Mouse (Mus musculus) G1E (cell line): ENCODE measurements at regions not wholly inside any gene's neighbourhood (a gene's known extent, or its start where the extent isn't known, plus 50 kb on each side); places are given as distances from the start of the nearest gene placed in this dataset.

Source experiments
- ATAC-seq: 2 replicates; pipeline ENCODE4 v1.8.0; 2016; ENCODE audit warnings: mild to moderate bottlenecking; ENCODE audit not compliant: insufficient number of reproducible peaks, poor library complexity, low FRiP score, severe bottlenecking; ENCODE audit errors: extremely low read depth
- DNase-seq: peaks from one replicate; pipeline ENCODE4 v3.0.0; 2012; ENCODE audit warnings: low spot score
- H3K27me3 ChIP-seq: 2 replicates; pipeline ENCODE4 v1.6.1; 2012; ENCODE audit warnings: mild to moderate bottlenecking, low read length, inconsistent platforms; ENCODE audit not compliant: insufficient read depth
- H3K36me3 ChIP-seq: replicated peaks from 2 replicates; pipeline ENCODE3; 2012; ENCODE audit warnings: mild to moderate bottlenecking, inconsistent platforms
- H3K4me1 ChIP-seq: 2 replicates; pipeline ENCODE4 v1.6.1; 2012; ENCODE audit warnings: low read depth, low read length, inconsistent platforms, mixed read lengths; ENCODE audit not compliant: insufficient read depth
- H3K4me3 ChIP-seq: 2 replicates; pipeline ENCODE4 v1.5.1; 2012; ENCODE audit warnings: low read depth, mild to moderate bottlenecking, inconsistent platforms, low read length, moderate library complexity, mixed read lengths
- H3K9me3 ChIP-seq: replicated peaks from 2 replicates; pipeline ENCODE4 v1.6.1; 2012; ENCODE audit warnings: inconsistent platforms
- CTCF ChIP-seq: IDR thresholded peaks from 2 replicates; pipeline ENCODE4 v1.5.1; 2012; ENCODE audit warnings: low read depth, low read length, inconsistent platforms, mixed read lengths
- GATA1 ChIP-seq: IDR thresholded peaks from 2 replicates; pipeline ENCODE4 v1.6.1; 2012; ENCODE audit warnings: borderline replicate concordance, low read length, inconsistent platforms, mixed read lengths
- GATA2 ChIP-seq: IDR thresholded peaks from 2 replicates; pipeline ENCODE4 v1.6.1; 2012; ENCODE audit warnings: low read depth, low read length, inconsistent platforms, borderline replicate concordance
- POLR2AphosphoS5 ChIP-seq: IDR thresholded peaks from 2 replicates; pipeline ENCODE4 v1.6.1; 2012; ENCODE audit warnings: low read depth, low read length, inconsistent platforms; ENCODE audit not compliant: insufficient replicate concordance
- TAL1 ChIP-seq: conservative IDR thresholded peaks from 2 replicates; pipeline ENCODE4 v1.6.1; 2012; ENCODE audit warnings: low read depth, low read length, inconsistent platforms, mixed read lengths

DNA sequence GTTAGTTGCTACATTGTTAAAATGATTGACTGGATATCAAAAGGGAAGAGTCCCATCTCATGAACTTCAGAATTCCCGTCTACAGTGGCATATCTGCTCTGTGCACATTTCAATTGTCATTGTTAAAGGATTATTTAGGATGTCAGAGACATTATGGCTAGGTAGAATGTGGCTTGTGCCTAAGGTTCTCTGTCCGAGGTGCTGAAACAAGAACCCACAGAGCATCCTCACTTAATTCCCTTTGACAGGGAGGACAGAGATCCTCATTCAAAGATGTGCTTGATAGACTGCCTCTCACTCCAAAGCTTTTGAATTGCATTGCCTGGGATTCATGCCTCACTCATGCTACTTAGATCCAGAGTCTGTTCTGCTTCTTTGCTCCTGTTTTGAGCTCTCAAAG lies 702.4 kb upstream of the Kdm8 start:
- DNase-seq (no peak), ATAC-seq (no peak)
- no peaks in the 10 kb centered on the region for H3K4me1 ChIP-seq

GRCm38 (mm10) chr7:124746321-124746720 lies 698.2 kb upstream of the Kdm8 start:
- H3K36me3 ChIP-seq: no peaks in the 10 kb centered on the region
- H3K4me3 ChIP-seq: no peak overlapping the region
- ATAC-seq: no peak
- H3K9me3 ChIP-seq: peaks cover 17% of the 10 kb centered on the region
- TF ChIP-seq TAL1 (no peak), GATA2 (no peak), GATA1 (no peak), POLR2AphosphoS5 (no peak), CTCF (no peak)
- DNase-seq: no peak
- H3K4me1 ChIP-seq: no peaks in the 10 kb centered on the region
- no peaks in the 10 kb centered on the region for H3K27me3 ChIP-seq

More for the DNA sequence above, 702.4 kb upstream of the Kdm8 start:
- Histone ChIP-seq H3K4me3 (no peak overlapping the region), H3K36me3 (no peaks in the 10 kb centered on the region), H3K27me3 (no peaks in the 10 kb centered on the region), H3K9me3 (peaks cover 23% of the 10 kb centered on the region)
- TF ChIP-seq GATA2 (no peak), TAL1 (no peak), POLR2AphosphoS5 (no peak), GATA1 (no peak), CTCF (no peak)

- ATAC-seq (no peak), DNase-seq (no peak)
- H3K4me3 ChIP-seq: no peak overlapping the region
- no peak for TF ChIP-seq TAL1
- no peak for TF ChIP-seq CTCF
- TF ChIP-seq POLR2AphosphoS5: no peak
- no peak for TF ChIP-seq GATA1
- no peak for TF ChIP-seq GATA2
- no peaks in the 10 kb centered on the region for H3K27me3 ChIP-seq
- H3K4me1 ChIP-seq: no peaks in the 10 kb centered on the region
- H3K9me3 ChIP-seq: peaks cover 12% of the 10 kb centered on the region
- no peaks in the 10 kb centered on the region for H3K36me3 ChIP-seq
These were observed 696.1 kb upstream of the Kdm8 start for GRCm38 (mm10) chr7:124748396-124748795.

DNA sequence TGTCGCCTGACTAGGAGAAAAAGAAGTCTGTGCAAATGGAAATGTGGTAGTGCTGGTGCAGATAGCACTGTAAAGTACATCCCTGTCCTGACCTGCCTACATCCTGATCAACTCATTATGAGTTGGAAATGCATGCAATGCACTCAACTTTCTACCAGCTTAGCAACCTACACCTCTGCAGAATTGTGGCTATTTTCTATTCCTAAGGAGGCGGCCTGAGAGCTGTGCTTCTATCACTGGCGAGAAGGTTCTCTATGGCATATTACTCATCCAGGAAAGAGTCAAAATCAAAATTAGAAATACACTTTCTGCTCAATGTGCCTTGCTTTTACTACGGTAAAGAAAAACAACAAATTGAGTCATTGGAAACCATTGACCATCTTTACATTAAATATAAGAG lies 685.4 kb upstream of the Kdm8 start:
- Histone ChIP-seq H3K4me3 (no peak overlapping the region), H3K9me3 (peaks cover 18% of the 10 kb centered on the region), H3K27me3 (no peaks in the 10 kb centered on the region), H3K36me3 (no peaks in the 10 kb centered on the region), H3K4me1 (no peaks in the 10 kb centered on the region)
- TF ChIP-seq GATA1 (no peak), GATA2 (no peak), POLR2AphosphoS5 (no peak), TAL1 (no peak), CTCF (no peak)
- DNase-seq (no peak), ATAC-seq (no peak)

GRCm38 (mm10) chr7:124777822-124778221 lies 666.7 kb upstream of the Kdm8 start:
- Histone ChIP-seq H3K36me3 (no peaks in the 10 kb centered on the region), H3K4me1 (no peaks in the 10 kb centered on the region), H3K4me3 (no peak overlapping the region), H3K9me3 (peaks cover 17% of the 10 kb centered on the region), H3K27me3 (no peaks in the 10 kb centered on the region)
- no peak for ATAC-seq
- DNase-seq: no peak
- TF ChIP-seq CTCF: no peak
- TF ChIP-seq POLR2AphosphoS5: no peak
- TF ChIP-seq GATA1: no peak
- TF ChIP-seq GATA2: no peak
- no peak for TF ChIP-seq TAL1

GRCm38 (mm10) chr7:124782816-124783215 lies 661.7 kb upstream of the Kdm8 start:
- Histone ChIP-seq H3K27me3 (no peaks in the 10 kb centered on the region), H3K9me3 (peaks cover 33% of the 10 kb centered on the region), H3K4me1 (no peaks in the 10 kb centered on the region), H3K36me3 (no peaks in the 10 kb centered on the region), H3K4me3 (no peak overlapping the region)
- DNase-seq: no peak
- TF ChIP-seq GATA1 (no peak), POLR2AphosphoS5 (no peak), GATA2 (no peak), CTCF (no peak), TAL1 (no peak)
- no peak for ATAC-seq

GRCm38 (mm10) chr7:124784995-124785394 lies 659.5 kb upstream of the Kdm8 start:
- H3K4me1 ChIP-seq: no peaks in the 10 kb centered on the region
- DNase-seq (no peak), ATAC-seq (no peak)
- no peaks in the 10 kb centered on the region for H3K27me3 ChIP-seq
- peaks cover 31% of the 10 kb centered on the region for H3K9me3 ChIP-seq
- H3K36me3 ChIP-seq: no peaks in the 10 kb centered on the region
- no peak overlapping the region for H3K4me3 ChIP-seq
- TF ChIP-seq CTCF (no peak), GATA2 (no peak), TAL1 (no peak), GATA1 (no peak), POLR2AphosphoS5 (no peak)
